Mouse (Mus musculus) brain, embryonic 14.5 days (tissue): Measurements from ENCODE around the gene Sf3b1.

Experiments
- CTCF ChIP-seq: fragments of 200-500 bp; IDR thresholded peaks from 2 replicates; pipeline ENCODE4 v1.5.1; 2012; ENCODE audit warnings: inconsistent platforms, mild to moderate bottlenecking, moderate library complexity, borderline replicate concordance; ENCODE audit not compliant: insufficient read depth, insufficient read length; ENCODE audit errors: extremely low read depth
- POLR2A ChIP-seq: fragments of 200-500 bp; IDR thresholded peaks from 2 replicates; pipeline ENCODE4 v1.6.1; 2012; ENCODE audit warnings: mild to moderate bottlenecking, inconsistent platforms, borderline replicate concordance; ENCODE audit not compliant: poor library complexity, insufficient read depth, insufficient read length, severe bottlenecking; ENCODE audit errors: extremely low read depth

GRCm38 (mm10) chr1:55031026-55031779 lies 3.9 kb upstream of the Sf3b1 start:
- TF ChIP-seq CTCF (no peak), POLR2A (no peak)
